Mouse (Mus musculus) gastrocnemius, postnatal 14 days (tissue): ENCODE measurements around the gene Esp23. TPM values are rescaled to one million over a fixed set of nuclear protein-coding genes. Genes with fewer than 3 reads are reported as not detected.
"Not testable (repeated sequence)": the region's sequence is repeated elsewhere in the genome, so short reads cannot be mapped to it uniquely, and the experiment has no call there.

ENCODE experiments used
- DNase-seq: peaks from one replicate; pipeline ENCODE4 v3.0.0; 2021; ENCODE audit warnings: mixed read lengths
- intact Hi-C: fragments of 180-260 bp; cut with DNase I; formaldehyde crosslinking; loops from one replicate; pipeline ENCODE4 v1.15.1; 2025; ENCODE audit warnings: low total_unique reads
- long read RNA-seq, 2 experiments: library from polyadenylated mRNA; stranded (forward); transcript quantifications; one replicate each; pipeline ENCODE4 v2.0.0; 2021
- total RNA-seq, 2 experiments: library from RNA; stranded (reverse); gene quantifications; 2 replicates each; pipeline ENCODE4 v1.2.3; 2021

The Esp23 gene
- total RNA-seq, result not detected
- long read RNA-seq, experiment 1, result 0 reads
- long read RNA-seq, experiment 2, result 0 reads

GRCm38 (mm10) chr17:39076937-39077336 is at the start of gene Esp23:
Esp23 (minus strand) TSS chr17:39077037.
- intact Hi-C loops, result no loop called here
- DNase-seq, result no peak

GRCm38 (mm10) chr17:39107126-39107525 is 30.3 kb upstream of the Esp23 start:
- DNase-seq, intact Hi-C loops: not testable (repeated sequence)

- intact Hi-C loops, result no loop called here
- DNase-seq, result no peak
These were observed 18.2 kb upstream of the Esp23 start, which contains the start of gene Esp22 for GRCm38 (mm10) chr17:39095034-39095433. Esp22 (plus strand) TSS chr17:39095334.

- intact Hi-C loops, result no loop called here
These were observed 13.2 kb downstream of the Esp23 start for GRCm38 (mm10) chr17:39063641-39064040.

GRCm38 (mm10) chr17:39043241-39043640 is 33.6 kb downstream of the Esp23 start, which contains the start of gene Gm21903:
Gm21903 (minus strand) TSS chr17:39043341.
- DNase-seq, result no peak
- intact Hi-C loops, result no loop called here

More at GRCm38 (mm10) chr17:39063641-39064040, 13.2 kb downstream of the Esp23 start:
- no peak for DNase-seq

GRCm38 (mm10) chr17:39036395-39036794 is 40.4 kb downstream of the Esp23 start, which contains the start of gene Esp24:
Esp24 (plus strand) TSS chr17:39036695.
- intact Hi-C loops, DNase-seq: not testable (repeated sequence)

Other genes with a start within 250 kb of the Esp23 start
- not detected for gene Esp24, start 40.3 kb downstream of the Esp23 start, total RNA-seq
- gene Gm21903, start 33.7 kb downstream of the Esp23 start, total RNA-seq, result not detected
- not detected for gene Esp22, start 18.3 kb upstream of the Esp23 start, total RNA-seq